Mouse (Mus musculus): ENCODE data around the gene Tubd1.

DNA sequence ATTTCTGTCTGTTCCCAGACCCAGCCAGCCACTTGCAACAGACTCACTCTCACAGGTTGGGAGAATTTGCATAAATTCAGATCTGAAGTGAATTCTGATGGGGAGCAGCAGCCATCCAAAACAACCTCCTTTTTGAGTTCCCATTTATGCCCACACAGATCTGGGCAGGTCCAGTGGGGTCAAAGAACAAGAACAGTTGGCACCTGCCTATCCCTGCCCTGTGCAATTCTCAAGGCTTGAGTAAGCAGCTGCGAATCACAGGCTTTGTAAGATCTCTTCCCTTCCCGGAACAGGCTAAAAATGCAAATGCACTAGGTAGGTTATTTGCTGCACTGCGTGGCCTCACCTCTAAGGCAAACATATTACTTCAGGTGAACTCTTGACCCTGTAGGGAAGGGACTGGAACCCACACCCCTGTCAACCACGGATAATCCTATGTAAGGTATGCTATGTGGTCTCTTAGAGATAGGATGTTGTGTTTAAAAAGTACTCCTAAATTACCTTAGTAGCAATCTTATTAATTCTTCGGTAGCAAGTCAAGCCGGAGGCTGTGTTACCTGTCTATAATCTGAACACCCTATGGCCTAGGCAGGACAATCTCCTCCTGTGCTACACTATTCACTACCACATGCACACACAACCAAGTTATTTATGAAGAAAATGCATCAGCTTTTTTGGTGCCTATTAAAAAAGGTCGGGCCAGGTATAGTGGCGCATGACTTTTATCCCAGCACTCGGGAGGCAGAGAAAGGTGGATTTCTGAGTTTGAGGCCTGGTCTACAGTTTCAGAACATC, 35.7 kb downstream of the Tubd1 start:
- no peak for TF ChIP-seq CTCF (conservative IDR thresholded peaks at IDR 0.05; ENCODE audit: low read length)
- no peak for TF ChIP-seq POU5F1 (IDR thresholded peaks at IDR 0.05; ENCODE audit: borderline replicate concordance, low read length)
- no peak for TF ChIP-seq NANOG (IDR thresholded peaks at IDR 0.05; ENCODE audit: borderline replicate concordance, low read length)

Measured in E14TG2a.4 (cell line).